Mouse (Mus musculus) heart, embryonic 14.5 days (tissue): ENCODE results near the gene Stk38l. TPM values are rescaled to one million over a fixed set of nuclear protein-coding genes. Genes with fewer than 3 reads are reported as not detected.
A peak's percentile ranks its signal among the peaks of the same experiment; 100 is the strongest.

Experiments
- ATAC-seq: fragments of 200-750 bp; cut with Nextera tagmentation; 2 replicates; pipeline ENCODE4 v1.8.0; 2017; ENCODE audit warnings: low read depth, moderate TSS enrichment; ENCODE audit not compliant: insufficient number of reproducible peaks, insufficient read depth, low FRiP score
- H3K27ac ChIP-seq, 2 experiments: fragments of 200-500 bp in 1 of 2; fragments of 300-500 bp in 1 of 2; sonication (generic) in 1 of 2; replicated peaks in 1 of 2; 2 replicates each; pipeline ENCODE4 v1.5.1; 2012 to 2014; ENCODE audit warnings: low read depth in 2 of 2, low read length in 2 of 2, control low read depth in 1 of 2, mild to moderate bottlenecking in 1 of 2, mixed read lengths in 1 of 2; ENCODE audit not compliant: control insufficient read depth in 1 of 2, insufficient read depth in 1 of 2
- H3K27me3 ChIP-seq: fragments of 300-500 bp; sonication (generic); 2 replicates; pipeline ENCODE4 v1.6.1; 2014; ENCODE audit warnings: mild to moderate bottlenecking, low read length, control low read depth; ENCODE audit not compliant: control insufficient read depth, insufficient read depth
- H3K36me3 ChIP-seq: fragments of 300-500 bp; sonication (generic); 2 replicates; pipeline ENCODE4 v1.6.1; 2014; ENCODE audit warnings: mild to moderate bottlenecking, control low read depth, low read length, mixed read lengths; ENCODE audit not compliant: control insufficient read depth, insufficient read depth
- H3K4me1 ChIP-seq, 2 experiments: fragments of 200-500 bp in 1 of 2; fragments of 300-500 bp in 1 of 2; sonication (generic) in 1 of 2; 2 replicates each; pipeline ENCODE4 v1.6.1; 2012 to 2014; ENCODE audit warnings: low read length in 2 of 2, control low read depth in 1 of 2, mixed read lengths in 1 of 2; ENCODE audit not compliant: control insufficient read depth in 2 of 2, insufficient read depth in 2 of 2
- H3K4me2 ChIP-seq: fragments of 300-500 bp; sonication (generic); 2 replicates; pipeline ENCODE4 v1.6.1; 2014; ENCODE audit warnings: mild to moderate bottlenecking, low read length
- H3K4me3 ChIP-seq, 2 experiments: fragments of 200-500 bp in 1 of 2; fragments of 300-500 bp in 1 of 2; sonication (generic) in 1 of 2; 2 replicates each; pipeline ENCODE4 v1.5.1; 2012 to 2014; ENCODE audit warnings: low read length in 2 of 2, mild to moderate bottlenecking in 2 of 2, control low read depth in 1 of 2, low read depth in 1 of 2, moderate library complexity in 1 of 2; ENCODE audit not compliant: control insufficient read depth in 1 of 2, insufficient read depth in 1 of 2
- H3K9ac ChIP-seq: fragments of 300-500 bp; sonication (generic); 2 replicates; pipeline ENCODE4 v1.6.1; 2014; ENCODE audit warnings: mild to moderate bottlenecking, low read length
- H3K9me3 ChIP-seq: fragments of 300-500 bp; sonication (generic); 2 replicates; pipeline ENCODE4 v1.6.1; 2016; ENCODE audit warnings: low read length, control low read depth; ENCODE audit not compliant: control insufficient read depth
- WGBS: fragments of 180-500 bp; shearing (Covaris S2); extraction: QIAGEN DNeasy Blood & Tissue Kit; methylation state at CpG from one replicate; pipeline ENCODE4 v1.1.7; 2014; 5-methylcytosine and 5-hydroxymethylcytosine counted together
- polyA plus RNA-seq: library from polyadenylated mRNA; unstranded; fragments of >200 nt; fragmentation: Nextera tagmentation; extraction: Ambion mirVana; gene quantifications from 2 replicates; pipeline ENCODE4 v1.2.1, GENCODE M21; 2014

The Stk38l gene
- polyA plus RNA-seq, 1 experiment from 2014 or later = 43.2 TPM

- no peak overlapping the region for H3K4me3 ChIP-seq
- H3K27ac ChIP-seq = peak overlapping the region; percentile 39 to 64; a peak in 3 of 4 replicates
- no peaks in the 10 kb centered on the region for H3K27me3 ChIP-seq
- H3K9me3 ChIP-seq = no peaks in the 10 kb centered on the region
- no peaks in the 10 kb centered on the region for H3K36me3 ChIP-seq
- no peak for ATAC-seq
- H3K4me1 ChIP-seq = peaks cover 16 to 77% of the 10 kb centered on the region in 2 experiments
- WGBS = 35% methylated on average over 1 of the region's 1 CpGs
- H3K4me2 ChIP-seq = no peak overlapping the region
- H3K9ac ChIP-seq = peak overlapping the region; percentile 38; the same call in 1 of the 2 replicates
These were observed 23.5 kb downstream of the Stk38l start for GRCm38 (mm10) chr6:146748271-146748670.

- H3K4me1 ChIP-seq = peaks cover 25 to 82% of the 10 kb centered on the region in 2 experiments
- H3K4me3 ChIP-seq = no peak overlapping the region
- H3K9ac ChIP-seq = peak overlapping the region; percentile 50; the same call in 1 of the 2 replicates
- H3K9me3 ChIP-seq = no peaks in the 10 kb centered on the region
- peak overlapping the region; percentile 51 to 78 for H3K27ac ChIP-seq
- H3K27me3 ChIP-seq = no peaks in the 10 kb centered on the region
- H3K4me2 ChIP-seq = 0 out of 2 replicates have a peak overlapping the region, but pooled peaks have one; percentile 25
- WGBS = 28% methylated on average over 1 of the region's 1 CpGs
- no peaks in the 10 kb centered on the region; the same call in 1 of the 2 replicates for H3K36me3 ChIP-seq
- ATAC-seq = peak; percentile 59; the same call in 1 of the 2 replicates
These were observed 26.9 kb downstream of the Stk38l start for GRCm38 (mm10) chr6:146751671-146752070.

GRCm38 (mm10) chr6:146752178-146752577, 27.4 kb downstream of the Stk38l start:
- peaks cover 25 to 78% of the 10 kb centered on the region in 2 experiments for H3K4me1 ChIP-seq
- no peak overlapping the region for H3K4me3 ChIP-seq
- peak overlapping the region; percentile 51 to 78 for H3K27ac ChIP-seq
- WGBS = 76% methylated on average over 2 of the region's 2 CpGs
- no peaks in the 10 kb centered on the region for H3K9me3 ChIP-seq
- H3K4me2 ChIP-seq = 0 out of 2 replicates have a peak overlapping the region, but pooled peaks have one; percentile 25
- no peaks in the 10 kb centered on the region for H3K27me3 ChIP-seq
- no peaks in the 10 kb centered on the region; the same call in 1 of the 2 replicates for H3K36me3 ChIP-seq
- ATAC-seq = no peak
- H3K9ac ChIP-seq = peak overlapping the region; percentile 50; the same call in 1 of the 2 replicates

- Histone ChIP-seq H3K36me3 (no peaks in the 10 kb centered on the region; the same call in 1 of the 2 replicates), H3K9me3 (no peaks in the 10 kb centered on the region), H3K27me3 (no peaks in the 10 kb centered on the region), H3K4me1 (peaks cover 25 to 73% of the 10 kb centered on the region in 2 experiments), H3K27ac (peak overlapping the region in 1 of 2 experiments; percentile 78; a peak in 1 of 4 replicates), H3K4me2 (no peak overlapping the region), H3K4me3 (no peak overlapping the region), H3K9ac (no peak overlapping the region)
- ATAC-seq = no peak
- 25% methylated on average over 1 of the region's 1 CpGs for WGBS
These were observed 27.8 kb downstream of the Stk38l start for GRCm38 (mm10) chr6:146752612-146753011.

GRCm38 (mm10) chr6:146753560-146754160, 28.9 kb downstream of the Stk38l start:
- H3K4me3 ChIP-seq = no peak overlapping the region
- H3K4me1 ChIP-seq = peaks cover 23 to 64% of the 10 kb centered on the region in 2 experiments
- no peaks in the 10 kb centered on the region for H3K27me3 ChIP-seq
- no peaks in the 10 kb centered on the region for H3K9me3 ChIP-seq
- peak overlapping the region; percentile 4 for H3K4me2 ChIP-seq
- H3K36me3 ChIP-seq = no peaks in the 10 kb centered on the region; the same call in 1 of the 2 replicates
- 36% methylated on average over 2 of the region's 2 CpGs for WGBS
- H3K27ac ChIP-seq = peak overlapping the region; percentile 38 to 74
- no peak overlapping the region for H3K9ac ChIP-seq
- no peak for ATAC-seq

- 73% methylated on average over 2 of the region's 2 CpGs for WGBS
- H3K9ac ChIP-seq = no peak overlapping the region
- ATAC-seq = no peak
- H3K27me3 ChIP-seq = no peaks in the 10 kb centered on the region
- no peak overlapping the region for H3K4me3 ChIP-seq
- H3K36me3 ChIP-seq = peaks cover 11% of the 10 kb centered on the region
- no peak overlapping the region for H3K27ac ChIP-seq
- peaks cover 18 to 50% of the 10 kb centered on the region in 2 experiments for H3K4me1 ChIP-seq
- no peaks in the 10 kb centered on the region for H3K9me3 ChIP-seq
- H3K4me2 ChIP-seq = no peak overlapping the region
These were observed 30.3 kb downstream of the Stk38l start for GRCm38 (mm10) chr6:146755136-146755535.

GRCm38 (mm10) chr6:146755679-146756078, 30.9 kb downstream of the Stk38l start:
- no peak overlapping the region for H3K9ac ChIP-seq
- peaks cover 14 to 45% of the 10 kb centered on the region in 2 experiments for H3K4me1 ChIP-seq
- H3K4me3 ChIP-seq = no peak overlapping the region
- H3K27me3 ChIP-seq = no peaks in the 10 kb centered on the region
- H3K27ac ChIP-seq = no peak overlapping the region
- no peaks in the 10 kb centered on the region for H3K9me3 ChIP-seq
- no peak for ATAC-seq
- H3K4me2 ChIP-seq = no peak overlapping the region
- H3K36me3 ChIP-seq = peaks cover 16% of the 10 kb centered on the region
- WGBS = 94% methylated on average over 4 of the region's 4 CpGs
